Mouse (Mus musculus): ENCODE data around the gene Rpl3. TPM values are rescaled to one million over a fixed set of nuclear protein-coding genes. Genes with fewer than 3 reads are reported as not detected.

Gene Rpl3
- polyA plus RNA-seq, 1 experiment from 2014 or later: 547 TPM

DNA sequence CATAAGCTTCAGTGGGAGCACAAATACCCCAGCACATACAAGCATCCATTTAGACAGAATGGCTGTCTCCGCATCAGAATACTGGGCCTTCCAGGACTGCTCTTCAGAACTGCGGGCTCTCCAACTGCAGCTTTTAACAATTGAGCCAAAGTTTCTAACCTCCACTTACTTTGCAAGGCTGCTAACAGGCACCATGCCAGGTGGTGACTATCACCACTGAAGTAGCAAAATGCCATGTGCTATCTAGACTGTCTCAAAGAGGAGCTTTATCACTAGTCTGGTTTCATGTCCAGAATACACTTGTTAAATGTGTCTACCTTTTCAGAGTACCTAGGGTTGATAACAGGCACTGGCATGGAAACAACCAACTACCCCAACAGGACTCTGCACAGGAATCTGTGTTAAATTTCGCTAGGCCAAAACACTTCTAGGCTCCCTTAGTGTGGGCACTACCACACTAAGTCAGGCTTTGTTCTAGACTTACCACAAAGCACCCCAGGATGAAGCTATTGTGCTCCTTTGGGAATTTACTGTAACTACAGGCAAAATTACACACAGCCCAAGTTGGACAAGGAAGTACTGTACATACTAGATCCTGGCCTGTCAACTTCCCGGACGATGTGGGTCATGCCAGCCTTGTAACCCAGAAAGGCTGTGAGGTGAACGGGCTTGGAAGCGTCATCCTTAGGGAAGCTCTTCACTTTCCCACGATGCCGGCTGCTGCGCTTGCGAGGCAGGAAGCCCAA is 9.7 kb downstream of the Rpl3 start:
- ATAC-seq (ENCODE audit: low FRiP score, low read depth): no peak
- Histone ChIP-seq H3K36me3 (peaks cover 41% of the 10 kb centered on the region), H3K4me2 (peak overlapping the region; percentile 82), H3K4me1 (replicated peaks) (peaks cover 35% of the 10 kb centered on the region), H3K9me3 (no peaks in the 10 kb centered on the region), H3K9ac (peak overlapping the region; percentile 95), H3K4me3 (peak overlapping the region; percentile 70), H3K27me3 (no peaks in the 10 kb centered on the region), H3K27ac (replicated peaks) (no peak overlapping the region; the same call in 1 of the 2 replicates)
- 7% methylated on average over 11 of the region's 11 CpGs for WGBS

DNA sequence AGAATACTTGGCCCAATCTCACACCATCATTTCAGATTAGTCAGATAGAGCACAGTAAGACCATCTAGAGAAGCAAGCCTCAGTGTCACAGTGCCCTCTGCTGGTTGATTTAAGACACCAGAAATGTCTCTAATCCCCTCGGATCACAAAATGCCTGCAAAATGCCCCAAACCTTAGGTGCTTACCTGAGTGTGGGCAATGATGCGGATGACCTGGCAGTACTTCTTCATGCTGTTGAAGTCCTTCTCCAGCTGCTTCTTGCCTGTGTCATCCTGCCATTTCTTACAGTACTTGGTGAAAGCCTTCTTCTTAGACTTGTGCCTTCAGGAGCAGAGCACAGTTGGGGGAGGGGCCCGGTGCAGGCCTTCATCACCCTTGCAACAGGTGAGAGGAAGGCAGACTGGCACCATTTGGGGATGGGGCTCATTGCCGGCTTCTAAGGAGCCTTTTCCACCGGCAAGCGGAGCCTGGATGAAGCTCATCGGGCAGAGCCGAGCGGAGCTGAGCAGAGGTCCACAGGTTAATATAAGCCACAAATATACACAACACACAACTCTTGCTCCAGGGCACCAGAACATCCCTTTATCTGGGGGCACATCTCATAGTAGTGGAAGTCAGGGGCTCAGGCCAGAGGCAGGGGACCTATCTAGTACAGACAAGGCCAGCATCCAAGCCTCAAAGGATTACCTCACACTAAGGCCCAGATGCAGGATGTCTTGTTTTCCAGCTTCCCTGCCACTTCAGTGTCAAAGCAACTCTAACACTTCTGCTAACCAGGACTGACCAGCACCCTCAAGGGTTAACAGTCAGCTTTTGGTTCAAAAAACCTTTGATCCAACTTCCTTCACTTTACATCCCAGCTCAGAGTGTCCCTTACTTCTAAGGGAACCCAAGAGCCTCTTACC is 10.7 kb downstream of the Rpl3 start:
- WGBS: 58% methylated on average over 9 of the region's 9 CpGs
- H3K27me3 ChIP-seq: no peaks in the 10 kb centered on the region
- peak overlapping the region; percentile 70 for H3K4me3 ChIP-seq
- peak overlapping the region; percentile 95 for H3K9ac ChIP-seq
- H3K27ac ChIP-seq (replicated peaks): no peak overlapping the region
- H3K4me1 ChIP-seq (replicated peaks): peaks cover 35% of the 10 kb centered on the region
- ATAC-seq (ENCODE audit: low FRiP score, low read depth): no peak
- peak overlapping the region; percentile 82 for H3K4me2 ChIP-seq
- peaks cover 42% of the 10 kb centered on the region for H3K36me3 ChIP-seq
- H3K9me3 ChIP-seq: no peaks in the 10 kb centered on the region

DNA sequence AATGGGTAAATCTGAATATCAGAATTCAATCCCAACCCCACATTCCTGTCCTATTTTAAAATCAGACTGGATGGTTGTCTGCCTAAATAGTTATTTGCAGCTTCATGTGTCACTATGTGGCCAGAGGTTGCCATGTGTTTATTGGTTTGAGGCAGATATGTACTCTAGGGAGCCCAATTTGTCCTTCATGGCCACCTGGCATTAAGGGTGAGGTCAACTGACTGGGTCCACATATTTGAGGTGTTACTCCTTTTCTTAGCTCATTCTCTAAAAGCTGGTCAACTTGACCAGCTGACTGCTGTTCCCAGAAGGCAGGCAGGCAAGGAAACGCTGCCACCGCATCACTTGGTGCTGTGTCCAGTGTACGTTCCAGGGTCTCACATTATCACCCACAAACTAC is 11.7 kb downstream of the Rpl3 start:
- Histone ChIP-seq H3K27ac (replicated peaks) (no peak overlapping the region), H3K9ac (no peak overlapping the region), H3K4me1 (replicated peaks) (peaks cover 35% of the 10 kb centered on the region), H3K27me3 (no peaks in the 10 kb centered on the region), H3K36me3 (peaks cover 42% of the 10 kb centered on the region), H3K9me3 (no peaks in the 10 kb centered on the region), H3K4me2 (no peak overlapping the region), H3K4me3 (no peak overlapping the region)
- 73% methylated on average over 3 of the region's 3 CpGs for WGBS
- ATAC-seq (ENCODE audit: low FRiP score, low read depth): no peak

DNA sequence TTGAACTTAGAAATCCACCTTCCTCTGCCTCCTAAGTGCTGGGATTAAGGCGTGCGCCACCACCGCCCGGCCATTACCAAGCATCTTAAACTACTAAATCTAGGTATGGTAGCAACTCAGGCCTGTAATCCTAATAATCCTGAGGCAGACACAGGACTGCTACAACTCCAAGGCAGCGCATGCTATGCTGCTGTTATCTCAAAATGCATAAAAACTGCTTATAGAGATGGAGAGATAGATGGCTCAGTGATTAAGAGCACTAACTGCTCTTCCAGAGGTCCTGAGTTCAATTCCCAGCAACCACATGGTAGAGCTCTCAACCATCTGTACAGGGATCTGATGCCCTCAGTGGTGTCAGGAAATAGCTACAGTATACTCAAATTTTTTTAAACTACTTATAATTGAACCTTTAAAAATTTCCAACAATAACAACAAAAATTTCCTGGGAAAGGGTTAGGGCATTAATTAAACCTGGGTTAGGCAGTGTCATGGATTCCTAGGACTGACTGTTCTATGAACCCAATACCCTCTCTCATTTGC is 12.5 kb downstream of the Rpl3 start:
- peaks cover 34% of the 10 kb centered on the region for H3K4me1 ChIP-seq (replicated peaks)
- no peaks in the 10 kb centered on the region for H3K27me3 ChIP-seq
- H3K9me3 ChIP-seq: no peaks in the 10 kb centered on the region
- no peak for ATAC-seq (ENCODE audit: low FRiP score, low read depth)
- WGBS: 94% methylated on average over 5 of the region's 5 CpGs
- no peak overlapping the region for H3K27ac ChIP-seq (replicated peaks)
- H3K4me2 ChIP-seq: no peak overlapping the region
- peaks cover 42% of the 10 kb centered on the region for H3K36me3 ChIP-seq
- no peak overlapping the region for H3K4me3 ChIP-seq
- no peak overlapping the region for H3K9ac ChIP-seq

DNA sequence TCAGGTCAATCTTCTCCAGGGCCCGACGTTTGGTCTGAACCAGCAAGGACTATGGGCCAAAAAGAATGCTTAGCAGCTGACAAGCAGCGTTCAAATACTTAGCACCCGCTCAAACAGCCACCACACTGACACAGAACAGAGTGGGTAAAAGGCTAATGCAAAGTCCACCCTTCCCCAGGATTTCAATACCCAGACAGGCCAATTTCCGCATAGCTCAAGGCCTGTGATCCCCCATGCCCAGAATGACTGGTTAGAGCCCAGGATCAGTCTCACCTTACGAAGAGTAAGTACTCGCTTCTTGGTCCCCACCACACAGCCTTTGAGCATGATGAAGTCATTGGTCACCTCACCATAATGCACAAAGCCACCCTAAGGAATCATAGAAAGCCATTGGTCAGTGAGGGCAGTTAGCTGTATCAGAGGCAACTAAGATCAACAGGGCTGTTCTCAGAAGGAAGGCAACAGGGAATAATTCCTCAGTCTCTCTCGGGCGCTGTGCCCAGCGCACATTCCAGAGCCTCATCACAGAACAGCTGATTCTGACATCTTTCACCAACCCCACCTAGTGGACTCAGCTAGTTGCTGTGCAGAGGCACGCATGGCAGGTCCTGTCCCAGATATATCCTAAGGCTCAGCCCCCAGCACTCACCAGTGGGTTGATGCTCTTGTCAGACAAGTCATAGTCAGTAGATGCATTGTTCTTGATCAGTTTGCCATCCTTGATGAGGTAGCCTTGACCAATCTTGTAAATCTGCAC is 13.4 kb downstream of the Rpl3 start:
- H3K4me1 ChIP-seq (replicated peaks): peaks cover 30% of the 10 kb centered on the region
- 74% methylated on average over 11 of the region's 11 CpGs for WGBS
- no peak overlapping the region for H3K9ac ChIP-seq
- no peak for ATAC-seq (ENCODE audit: low FRiP score, low read depth)
- no peak overlapping the region for H3K4me3 ChIP-seq
- H3K4me2 ChIP-seq: no peak overlapping the region
- H3K9me3 ChIP-seq: no peaks in the 10 kb centered on the region
- no peaks in the 10 kb centered on the region for H3K27me3 ChIP-seq
- H3K27ac ChIP-seq (replicated peaks): no peak overlapping the region
- H3K36me3 ChIP-seq: peaks cover 42% of the 10 kb centered on the region

DNA sequence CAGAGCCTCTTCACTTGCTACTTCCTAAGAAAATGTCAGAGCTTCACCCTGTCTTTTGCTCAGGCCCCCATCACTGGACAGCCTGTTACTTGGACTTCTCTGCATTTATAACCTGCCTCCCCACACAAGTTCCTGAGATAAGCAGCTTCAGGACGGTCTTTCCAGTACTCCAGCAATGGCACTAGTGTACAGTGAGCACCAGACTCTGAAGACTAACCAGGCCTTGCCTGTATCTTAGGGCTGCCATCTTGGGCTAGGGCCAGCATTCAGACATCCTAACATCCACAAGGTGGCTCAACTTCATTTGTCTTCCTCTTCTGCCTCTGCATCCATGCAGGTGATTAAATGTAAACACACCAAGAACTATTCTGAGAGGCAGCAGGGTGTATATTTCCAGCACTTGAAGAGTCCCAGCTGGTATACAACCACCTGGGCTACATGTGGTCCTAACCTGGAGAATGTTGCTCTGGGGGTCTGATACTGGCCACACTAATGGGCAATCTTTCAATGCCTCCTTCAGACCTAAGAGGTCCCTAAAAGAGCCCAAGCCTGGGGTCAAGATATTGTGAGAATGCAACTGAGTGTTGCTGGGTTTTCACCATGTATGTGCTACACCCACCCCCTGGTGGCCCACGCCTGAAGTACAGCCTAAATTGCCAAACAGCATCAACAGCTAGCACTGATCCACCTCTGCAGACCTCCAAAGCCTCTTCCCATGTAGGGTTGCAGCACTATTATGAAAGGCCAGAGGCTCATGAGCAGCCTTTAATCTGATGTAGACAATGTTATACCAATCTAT is 15.1 kb downstream of the Rpl3 start:
- H3K4me1 ChIP-seq (replicated peaks): peaks cover 19% of the 10 kb centered on the region
- no peaks in the 10 kb centered on the region for H3K27me3 ChIP-seq
- WGBS: 6% methylated on average over 2 of the region's 2 CpGs
- H3K4me2 ChIP-seq: no peak overlapping the region
- H3K36me3 ChIP-seq: peaks cover 42% of the 10 kb centered on the region
- H3K9ac ChIP-seq: no peak overlapping the region
- no peak overlapping the region for H3K4me3 ChIP-seq
- no peak overlapping the region for H3K27ac ChIP-seq (replicated peaks)
- ATAC-seq (ENCODE audit: low FRiP score, low read depth): peak; percentile 50; the same call in 1 of the 2 replicates
- H3K9me3 ChIP-seq: no peaks in the 10 kb centered on the region

DNA sequence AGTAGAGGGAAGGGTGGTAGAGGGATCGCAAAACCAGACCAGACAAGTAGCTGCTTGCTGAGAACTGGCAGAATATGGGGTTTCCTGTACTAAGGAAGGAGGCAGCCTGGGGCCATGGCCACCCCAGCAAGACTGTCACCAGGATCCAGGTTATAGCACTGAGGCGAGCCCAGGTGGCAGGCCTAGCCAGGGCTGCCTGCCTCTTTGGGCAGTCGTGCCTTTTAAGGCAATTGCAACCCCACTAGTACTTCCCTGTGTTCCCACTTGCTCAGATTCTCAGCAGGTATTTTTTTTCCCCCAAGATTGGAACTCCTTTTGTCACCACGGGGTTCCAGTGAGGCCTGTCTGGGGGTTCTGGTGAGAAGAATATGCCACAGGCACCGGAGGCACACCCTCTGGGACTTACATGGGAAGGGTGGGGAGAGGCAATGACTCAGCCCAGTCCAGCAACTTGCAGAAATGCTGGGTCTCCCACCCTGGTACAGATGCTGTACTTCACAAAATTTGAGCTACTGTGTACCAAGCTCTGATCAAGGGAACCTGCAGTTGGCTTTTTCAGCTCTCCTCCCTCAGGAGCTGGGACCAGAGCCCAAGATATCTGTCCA is 15.8 kb downstream of the Rpl3 start:
- Histone ChIP-seq H3K27me3 (no peaks in the 10 kb centered on the region), H3K9me3 (no peaks in the 10 kb centered on the region), H3K36me3 (peaks cover 37% of the 10 kb centered on the region), H3K4me1 (replicated peaks) (peaks cover 12% of the 10 kb centered on the region), H3K4me3 (no peak overlapping the region), H3K27ac (replicated peaks) (no peak overlapping the region), H3K4me2 (no peak overlapping the region), H3K9ac (no peak overlapping the region)
- WGBS: 34% methylated on average over 5 of the region's 5 CpGs
- ATAC-seq (ENCODE audit: low FRiP score, low read depth): no peak

DNA sequence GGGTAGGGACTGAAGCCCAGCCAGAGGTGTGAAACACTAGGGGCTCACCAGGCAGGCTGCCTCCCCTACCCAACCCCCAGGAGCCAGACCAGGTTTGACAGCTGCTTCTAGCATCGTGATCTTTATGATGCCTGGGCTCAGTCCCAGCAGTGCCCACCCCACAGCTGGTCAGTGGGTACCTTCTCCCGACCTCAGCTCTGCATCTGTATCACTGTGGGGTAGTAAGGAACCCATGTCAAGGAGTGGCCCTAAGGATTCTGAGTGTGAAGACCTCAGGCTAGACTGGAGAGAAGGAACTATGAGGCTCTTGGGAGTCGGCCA is 16.3 kb downstream of the Rpl3 start:
- no peak for ATAC-seq (ENCODE audit: low FRiP score, low read depth)
- Histone ChIP-seq H3K4me2 (no peak overlapping the region), H3K4me3 (no peak overlapping the region), H3K4me1 (replicated peaks) (peaks cover 7% of the 10 kb centered on the region; the same call in 1 of the 2 replicates), H3K27ac (replicated peaks) (no peak overlapping the region), H3K9ac (no peak overlapping the region), H3K27me3 (no peaks in the 10 kb centered on the region), H3K9me3 (no peaks in the 10 kb centered on the region), H3K36me3 (peaks cover 32% of the 10 kb centered on the region)
- WGBS: 47% methylated on average over 3 of the region's 3 CpGs

DNA sequence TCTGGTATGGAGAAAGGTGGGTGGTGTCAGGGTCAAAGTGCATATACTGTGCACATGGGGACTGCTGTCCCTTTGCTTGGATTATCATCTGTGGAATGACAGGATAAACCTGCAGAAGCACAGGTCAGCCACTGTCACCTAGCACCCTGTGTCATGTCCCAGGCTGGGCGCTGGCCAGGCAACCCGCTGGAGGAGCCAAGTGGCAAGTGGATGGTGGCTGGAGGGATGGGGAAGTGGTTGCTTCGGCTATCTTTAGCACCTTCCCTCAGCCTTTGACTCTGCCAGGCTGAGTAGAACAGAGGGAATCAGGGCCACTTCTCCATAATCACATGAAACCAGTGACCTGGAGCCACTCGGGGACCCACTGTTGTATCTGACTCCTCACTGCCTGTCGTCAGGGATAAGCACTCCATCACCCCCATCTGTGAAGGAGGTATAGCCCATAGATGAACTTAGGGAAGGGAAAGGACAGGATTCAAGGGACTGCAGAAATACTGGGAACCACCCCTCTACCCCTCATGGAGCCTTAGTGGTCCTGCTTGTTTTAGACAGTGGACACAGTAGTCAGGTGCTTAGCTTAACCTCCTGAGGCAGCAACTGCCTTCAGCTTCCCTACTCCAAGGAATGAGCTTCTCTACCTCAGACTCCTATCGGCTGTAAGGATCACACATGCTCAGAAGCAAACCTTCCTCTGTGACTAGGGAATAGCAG is 16.9 kb downstream of the Rpl3 start:
- Histone ChIP-seq H3K4me2 (no peak overlapping the region), H3K27me3 (no peaks in the 10 kb centered on the region), H3K4me1 (replicated peaks) (peaks cover 4% of the 10 kb centered on the region; the same call in 1 of the 2 replicates), H3K9me3 (no peaks in the 10 kb centered on the region), H3K4me3 (no peak overlapping the region), H3K9ac (no peak overlapping the region), H3K27ac (replicated peaks) (no peak overlapping the region), H3K36me3 (peaks cover 27% of the 10 kb centered on the region)
- 74% methylated on average over 6 of the region's 6 CpGs for WGBS
- ATAC-seq (ENCODE audit: low FRiP score, low read depth): no peak

DNA sequence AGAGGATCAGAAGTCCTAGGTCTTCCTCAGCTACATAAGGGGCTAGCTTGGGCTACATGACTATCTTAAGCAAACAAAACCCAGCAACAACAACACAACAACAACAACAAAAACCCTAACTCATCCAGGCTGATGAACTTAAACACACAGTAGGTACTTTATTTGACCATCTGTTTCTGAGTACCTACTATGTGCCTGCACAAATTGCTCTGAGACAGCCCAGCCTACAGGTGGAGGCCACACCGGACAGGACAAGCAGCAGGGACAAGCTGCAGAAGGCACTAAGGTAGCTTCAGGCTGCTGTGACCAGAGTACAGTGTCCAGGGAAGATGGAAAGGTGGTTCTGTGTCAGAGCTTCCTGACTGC is 18.4 kb downstream of the Rpl3 start:
- Histone ChIP-seq H3K9me3 (no peaks in the 10 kb centered on the region), H3K4me3 (no peak overlapping the region), H3K27ac (replicated peaks) (no peak overlapping the region), H3K36me3 (peaks cover 12% of the 10 kb centered on the region), H3K27me3 (no peaks in the 10 kb centered on the region), H3K9ac (no peak overlapping the region), H3K4me1 (replicated peaks) (no peaks in the 10 kb centered on the region), H3K4me2 (no peak overlapping the region)
- 94% methylated on average over 1 of the region's 1 CpGs for WGBS
- no peak for ATAC-seq (ENCODE audit: low FRiP score, low read depth)

Data from hindbrain, embryonic 15.5 days (tissue).